Mouse (Mus musculus) naive thymus-derived CD4-positive, alpha-beta T cell, adult 2 months (primary cell): ENCODE data around the gene Adh1.

Experiments
- DNase-seq: peaks from one replicate; pipeline ENCODE4 v3.0.0-alpha.2; 2011; ENCODE audit warnings: low read depth

The Adh1 gene

DNA sequence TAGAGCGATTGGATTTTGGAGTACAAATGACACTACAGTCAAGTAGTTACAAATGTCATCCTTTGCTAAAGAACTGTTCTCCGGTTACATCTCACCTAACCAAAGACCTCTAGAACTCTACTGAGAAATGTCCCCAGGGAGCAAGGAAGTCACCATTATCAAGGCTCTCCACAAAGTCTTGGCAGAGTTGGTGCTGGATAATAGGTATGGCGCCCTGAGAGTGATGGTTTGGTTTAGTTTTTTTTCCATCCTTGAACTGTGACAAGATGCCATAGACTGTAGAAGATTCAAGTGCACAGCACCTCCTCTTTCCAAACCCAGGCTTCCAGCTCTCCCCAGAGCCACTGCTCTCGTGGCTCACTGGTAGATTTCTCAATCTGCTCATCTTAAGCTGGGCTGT, 26.9 kb downstream of the Adh1 start:
- DNase-seq, result no peak

DNA sequence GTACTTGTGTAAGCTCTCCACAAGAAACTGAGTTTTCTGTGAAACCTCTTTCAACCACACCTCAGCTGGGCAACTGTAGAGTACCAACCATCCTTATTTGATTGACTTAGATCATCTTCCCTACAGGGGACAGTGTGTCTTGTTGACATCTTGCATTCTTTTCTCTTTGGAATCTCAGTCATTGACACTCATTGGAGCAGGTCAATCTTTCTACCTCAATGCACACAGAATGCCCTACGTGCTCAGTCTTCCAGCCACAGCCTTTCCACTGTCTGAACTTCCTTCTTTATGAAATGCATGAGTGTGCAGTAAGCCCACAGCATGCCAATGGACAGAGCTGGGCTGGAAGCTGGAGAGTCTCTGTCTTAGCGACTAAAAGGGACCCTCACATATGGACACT, 29.9 kb downstream of the Adh1 start:
- no peak for DNase-seq

DNA sequence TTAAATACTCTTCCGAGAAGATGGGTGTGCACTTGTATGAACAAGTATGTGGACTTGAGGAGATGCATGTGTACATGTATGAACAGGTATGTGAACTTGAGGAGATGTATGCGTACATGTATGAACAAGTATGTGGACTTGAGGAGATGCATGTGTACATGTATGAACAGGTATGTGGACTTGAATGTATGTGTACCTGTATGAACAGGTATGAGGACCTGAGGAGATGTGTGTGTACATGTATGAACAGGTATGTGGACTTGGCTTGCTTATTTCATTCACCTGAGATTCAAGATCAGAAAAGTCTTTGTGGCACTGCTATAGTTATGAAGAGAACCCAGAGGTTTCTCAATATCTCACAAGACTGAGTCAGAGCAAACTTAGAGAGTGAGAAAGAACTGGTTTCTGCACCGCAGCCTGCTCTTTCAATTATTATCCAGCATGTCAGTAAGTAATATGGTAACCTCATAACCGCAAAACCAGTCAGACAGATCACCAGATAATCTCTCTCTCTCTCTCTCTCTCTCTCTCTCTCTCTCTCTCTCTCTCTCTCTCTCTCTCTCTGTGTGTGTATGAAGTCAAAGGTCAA, 30.8 kb downstream of the Adh1 start:
- DNase-seq, result no peak

DNA sequence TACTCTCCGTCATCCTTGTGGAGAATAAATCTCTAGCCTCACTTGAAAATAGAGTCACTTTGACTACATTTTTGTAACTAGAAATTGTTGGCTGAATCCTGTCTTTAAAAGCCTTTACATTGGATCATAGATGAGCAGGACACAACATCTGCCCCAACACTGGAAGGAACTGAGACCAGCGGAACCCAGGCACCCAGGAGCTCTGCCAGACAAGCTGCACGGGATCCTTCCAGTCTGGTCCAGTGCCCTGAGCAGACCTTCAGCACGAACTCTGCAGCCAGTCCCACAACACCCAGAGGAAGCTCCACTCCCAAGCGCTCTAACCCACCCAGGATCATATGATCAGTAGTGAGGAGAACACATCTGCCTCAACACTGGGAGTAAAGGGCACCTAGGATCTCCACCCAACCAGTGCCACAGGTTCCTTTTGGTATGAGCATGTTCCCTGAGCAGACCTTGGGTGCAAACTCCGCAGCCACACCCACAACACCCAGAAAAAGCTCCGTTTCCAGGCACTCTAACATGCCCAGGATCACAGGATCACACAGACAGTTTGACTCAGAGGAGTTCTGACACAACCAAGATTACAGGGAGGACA, 32.6 kb downstream of the Adh1 start:
- no peak for DNase-seq

DNA sequence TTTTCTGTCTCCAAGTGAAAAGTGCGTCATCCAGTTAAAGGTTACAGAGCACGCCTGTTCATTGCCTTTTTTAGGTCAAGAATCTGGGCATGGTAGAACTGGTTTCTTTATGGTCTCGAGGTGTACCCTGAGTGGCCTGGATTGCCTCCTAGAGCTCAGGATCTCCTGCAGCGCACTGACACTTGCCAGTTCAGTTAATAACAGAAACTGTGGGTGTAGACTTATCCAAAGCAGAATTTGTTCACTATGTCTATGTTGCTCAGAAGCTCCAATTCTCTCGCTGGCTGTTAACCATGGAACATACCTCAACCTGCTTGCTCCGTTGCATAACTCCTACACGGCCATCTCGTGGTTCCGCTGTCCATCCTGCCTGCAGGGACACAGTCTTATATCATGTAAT, 39.3 kb downstream of the Adh1 start:
- no peak for DNase-seq

DNA sequence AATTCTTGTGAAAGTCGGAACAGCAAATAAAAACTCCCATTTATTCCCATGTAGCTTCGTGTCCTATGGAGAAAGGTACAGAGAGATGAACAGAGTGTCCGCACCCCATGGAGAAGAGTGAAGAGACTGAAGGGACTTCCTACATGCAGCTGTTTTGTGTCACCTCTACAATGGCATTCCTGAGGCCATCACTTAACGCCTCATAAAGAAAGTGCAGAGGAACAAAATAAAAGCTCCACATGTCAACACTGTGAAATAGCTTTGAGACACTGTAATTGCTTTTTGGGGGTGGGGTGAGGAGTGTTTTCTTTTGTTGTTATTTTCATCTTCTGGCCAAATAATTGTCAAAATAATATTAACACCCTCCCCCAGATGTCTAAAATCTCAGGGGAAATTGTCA, 41.9 kb downstream of the Adh1 start:
- no peak for DNase-seq

DNA sequence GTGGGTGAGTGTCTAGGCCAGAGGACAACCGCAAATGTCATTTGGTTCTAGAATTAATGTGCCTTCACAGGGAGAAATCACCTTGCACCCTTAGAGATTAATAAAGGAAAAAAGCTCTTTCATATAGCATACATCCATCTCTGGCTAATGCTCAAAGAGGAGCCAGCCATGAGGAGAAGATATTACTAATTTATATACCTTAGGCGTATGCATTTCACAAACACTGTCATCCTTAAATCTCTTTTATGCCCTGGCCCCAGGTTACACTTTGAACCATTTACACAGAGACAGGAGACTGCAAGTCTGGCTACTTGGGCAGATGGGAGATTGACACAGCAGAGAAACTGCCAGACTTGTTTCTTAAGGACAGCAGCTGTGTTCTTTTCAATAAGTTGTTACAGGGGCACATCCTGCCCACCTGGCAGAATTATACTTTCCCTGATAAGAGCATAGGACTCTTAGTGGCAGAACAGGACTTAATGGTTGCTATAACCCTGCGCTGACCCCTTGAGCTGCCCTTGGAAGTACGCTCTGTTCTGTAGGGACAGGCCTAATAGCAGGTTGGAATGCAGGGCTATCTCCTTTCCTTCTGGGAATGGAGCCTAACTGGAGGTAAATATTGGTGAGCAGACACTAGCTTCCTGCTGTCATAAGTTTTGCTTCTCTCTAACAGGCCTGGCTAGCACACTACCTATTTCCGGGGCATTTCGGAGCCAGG, 43.1 kb downstream of the Adh1 start:
- no peak for DNase-seq

DNA sequence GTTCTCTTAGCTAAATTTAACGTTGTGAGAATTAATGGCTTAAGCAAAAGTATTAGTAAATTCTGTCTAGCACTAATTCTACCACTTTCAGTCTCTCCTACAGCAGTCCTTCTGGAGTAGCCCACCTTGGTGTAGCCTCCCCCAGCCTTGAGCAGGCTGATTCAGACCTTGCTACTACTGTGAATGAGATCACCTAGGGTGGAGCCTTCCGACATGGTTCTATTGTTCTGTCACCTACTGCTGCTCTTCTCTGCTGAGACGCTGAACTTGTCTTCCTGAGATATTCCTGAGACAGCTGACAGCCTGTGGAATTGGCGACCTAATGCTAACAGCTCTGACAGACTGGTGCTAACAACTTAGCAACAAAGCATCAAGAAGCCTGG, 43.7 kb downstream of the Adh1 start:
- no peak for DNase-seq

DNA sequence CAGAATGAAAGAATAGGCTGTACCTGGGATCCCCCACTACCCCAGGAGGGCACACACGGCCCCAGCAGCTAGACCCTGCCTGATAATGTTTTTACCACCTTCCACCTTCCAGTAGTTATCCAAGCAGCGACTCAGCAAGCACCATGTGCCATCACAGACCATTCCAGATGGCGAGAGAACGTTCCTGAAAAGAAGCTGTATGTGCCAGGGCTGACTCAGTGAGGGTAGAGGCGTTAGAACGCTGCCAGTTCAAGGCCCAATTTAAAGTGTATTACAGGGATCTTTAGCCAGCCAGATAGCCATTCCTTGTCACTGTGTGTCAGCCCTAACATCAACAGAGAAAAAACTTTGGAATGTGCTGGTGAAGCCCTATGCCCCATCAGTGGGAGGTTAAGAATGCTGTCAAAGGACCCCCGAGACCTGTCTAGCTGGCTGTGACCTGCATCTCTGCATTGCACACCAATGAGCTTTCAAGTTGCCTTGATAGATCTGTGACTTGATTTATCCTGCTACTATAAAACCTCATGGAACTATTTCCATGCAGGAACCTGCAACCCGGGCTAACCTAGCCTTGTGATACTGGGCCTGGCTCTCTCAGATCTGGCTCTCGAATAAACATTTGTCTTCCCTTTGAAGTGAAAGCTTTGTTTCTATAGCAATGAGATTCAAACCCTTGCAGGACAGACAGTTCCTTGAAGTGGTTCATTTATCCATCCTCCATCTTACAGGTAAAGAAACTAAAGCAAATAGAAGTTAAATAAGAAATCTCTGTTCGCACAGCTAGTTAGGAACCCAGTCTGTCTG, 44.9 kb downstream of the Adh1 start:
- DNase-seq, result no peak

DNA sequence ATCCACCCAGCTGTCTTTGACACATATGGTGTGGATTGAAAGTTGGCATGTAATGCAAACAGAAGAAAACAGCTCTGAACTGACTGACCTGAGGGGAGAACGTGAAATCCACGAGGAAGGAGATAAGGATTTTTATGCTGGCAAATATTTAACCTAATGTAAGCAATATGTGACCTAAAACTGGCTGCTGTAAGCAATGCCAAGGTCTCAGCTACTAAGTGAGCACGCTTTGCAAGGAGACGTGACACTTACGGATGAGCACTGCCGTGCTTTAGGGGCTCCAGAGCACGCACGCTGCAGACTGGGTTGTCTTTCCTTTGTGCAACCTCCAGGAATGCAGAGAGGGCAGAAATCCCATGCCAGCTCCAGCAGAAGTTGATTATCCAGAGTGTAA, 45.5 kb downstream of the Adh1 start:
- DNase-seq, result no peak

DNA sequence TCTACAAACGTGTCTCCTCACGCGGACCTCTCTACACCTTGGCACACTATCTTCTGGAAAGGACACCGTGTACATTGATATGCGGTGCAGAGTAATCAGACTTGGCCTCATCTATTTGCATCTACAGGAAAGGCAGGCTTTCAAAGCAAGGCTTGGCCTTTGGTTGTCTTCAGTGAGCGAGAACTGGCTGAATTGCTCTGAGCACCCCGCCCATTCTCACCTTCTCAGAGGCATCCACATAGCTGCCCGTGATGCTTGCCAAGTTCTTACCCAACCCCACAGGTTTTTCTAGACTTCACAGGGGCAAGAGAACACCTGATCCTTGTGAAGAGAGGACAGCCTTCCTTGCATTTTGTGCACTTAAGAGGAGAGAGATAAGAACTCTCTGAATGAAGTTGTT, 49.1 kb downstream of the Adh1 start:
- no peak for DNase-seq

DNA sequence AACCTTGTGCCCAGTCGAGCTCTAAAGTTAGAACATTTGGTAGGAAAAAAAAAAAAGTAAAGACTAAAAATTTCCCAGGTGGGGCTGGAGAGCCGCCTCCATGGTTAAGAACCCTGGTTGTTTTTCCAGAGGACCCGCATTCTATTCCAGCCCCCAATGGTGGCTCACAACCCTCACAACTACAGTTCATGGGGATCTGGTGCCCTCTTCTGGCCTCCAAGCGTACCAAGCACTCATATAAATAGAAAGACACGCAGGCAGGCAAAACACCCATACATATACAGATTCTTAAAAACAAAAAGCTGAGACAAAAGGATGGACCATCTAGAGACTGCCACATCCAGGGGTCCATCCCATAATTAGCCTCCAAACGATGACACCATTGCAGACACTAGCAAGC, 50.2 kb downstream of the Adh1 start:
- peak; percentile 39 for DNase-seq

DNA sequence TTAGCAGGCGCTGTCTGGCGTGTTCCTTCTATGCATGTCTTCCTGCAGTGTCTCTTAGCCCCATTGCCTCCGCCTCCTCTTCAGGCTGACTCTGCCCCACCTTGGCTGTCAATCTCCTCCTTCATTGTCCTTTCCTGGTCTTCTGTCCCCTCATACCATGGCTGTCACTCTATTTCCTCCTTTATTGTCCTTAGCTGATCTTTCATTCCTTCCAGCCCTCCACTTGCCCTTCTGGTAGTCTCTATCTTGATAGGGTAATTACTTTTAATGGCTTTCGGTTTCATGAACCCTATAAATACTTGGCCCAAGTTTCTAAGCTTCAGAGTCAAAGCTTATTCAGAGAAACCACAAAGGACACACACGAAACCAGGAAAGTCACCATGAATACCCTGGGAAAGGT, 52.2 kb downstream of the Adh1 start, which contains the start of gene Adh6a:
Adh6a (plus strand) TSS at position 322 of the 400 bp plus-strand sequence.
- no peak for DNase-seq

DNA sequence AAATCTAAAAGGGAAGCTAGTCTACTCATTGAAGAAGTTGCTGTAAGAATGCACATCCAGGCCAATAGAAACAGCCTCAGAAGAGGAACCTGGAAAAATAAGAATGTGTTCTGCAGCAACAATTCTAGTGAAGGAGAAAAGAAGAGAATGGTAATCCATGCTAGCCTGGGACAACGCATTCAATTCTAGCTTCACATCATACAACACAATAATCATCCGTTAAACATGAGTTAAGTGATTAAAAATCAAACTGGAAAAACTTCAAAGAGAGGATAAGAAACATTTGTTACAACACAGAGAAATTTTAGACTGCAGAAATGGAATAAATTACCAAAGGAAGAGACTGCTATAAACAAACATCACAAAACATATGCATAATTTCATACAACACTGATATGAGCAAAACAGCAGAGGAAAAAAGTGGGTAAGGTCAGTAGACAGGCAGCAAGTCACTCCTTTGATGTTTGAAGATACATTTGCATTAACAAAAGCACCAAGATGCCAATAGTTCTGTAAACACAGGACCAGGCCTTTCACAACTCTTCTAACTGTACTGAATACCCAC, 56.2 kb downstream of the Adh1 start:
- no peak for DNase-seq

DNA sequence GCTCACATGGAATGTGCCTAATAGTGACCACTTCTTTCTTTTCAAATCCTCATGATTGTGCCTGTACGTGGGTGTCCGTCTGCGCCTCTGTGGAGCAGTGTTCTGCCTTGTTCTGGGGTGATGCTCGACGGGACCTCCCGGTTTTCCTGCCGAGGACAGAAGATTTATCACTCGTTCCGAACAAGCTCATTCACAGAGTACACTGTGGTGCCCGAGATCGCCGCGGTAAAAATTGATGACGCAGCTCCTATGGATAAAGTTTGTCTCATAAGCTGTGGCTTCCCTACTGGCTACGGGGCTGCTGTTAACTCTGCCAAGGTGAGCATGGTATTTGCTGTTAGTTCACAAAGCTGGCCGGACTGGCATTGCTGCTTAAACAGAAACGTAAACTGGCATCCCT, 64.2 kb downstream of the Adh1 start:
- no peak for DNase-seq

DNA sequence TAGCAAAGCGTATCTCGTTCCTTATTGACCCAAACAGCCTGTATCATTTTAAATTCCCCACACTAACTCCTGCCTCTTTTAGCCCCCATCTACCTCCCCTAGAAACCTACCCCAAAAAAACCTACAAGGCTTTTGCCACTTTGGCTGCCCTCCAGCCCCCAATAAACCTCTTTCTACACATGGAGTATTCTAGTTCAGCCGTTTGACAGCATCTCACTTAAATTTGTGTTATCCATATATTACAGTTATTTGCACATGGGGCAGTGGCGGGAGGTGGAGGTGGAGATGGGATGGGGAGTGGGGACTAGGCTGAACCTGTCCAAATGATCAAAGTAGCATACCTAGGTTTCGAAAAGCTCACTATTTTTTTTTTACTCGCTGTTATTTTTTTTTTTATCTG, 64.7 kb downstream of the Adh1 start:
- no peak for DNase-seq

DNA sequence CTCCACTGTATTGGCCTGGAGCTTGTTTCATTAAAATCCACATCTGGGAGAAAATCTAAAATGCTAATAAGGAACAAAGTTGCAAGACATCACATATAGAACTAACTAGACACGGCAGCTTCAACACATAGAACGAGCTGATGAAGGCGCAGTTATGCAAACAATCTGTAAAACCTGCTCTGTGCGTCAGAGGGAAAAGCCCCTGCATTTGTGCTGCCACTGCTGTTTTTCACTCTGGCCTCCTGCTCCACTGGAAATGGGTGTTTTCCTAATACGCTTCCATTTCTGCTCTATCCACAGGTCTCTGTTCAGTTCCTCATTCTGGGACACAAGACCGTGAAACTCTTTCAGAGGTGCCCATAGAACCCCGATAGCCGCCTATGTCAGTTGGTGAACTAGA, 73.1 kb downstream of the Adh1 start:
- no peak for DNase-seq

DNA sequence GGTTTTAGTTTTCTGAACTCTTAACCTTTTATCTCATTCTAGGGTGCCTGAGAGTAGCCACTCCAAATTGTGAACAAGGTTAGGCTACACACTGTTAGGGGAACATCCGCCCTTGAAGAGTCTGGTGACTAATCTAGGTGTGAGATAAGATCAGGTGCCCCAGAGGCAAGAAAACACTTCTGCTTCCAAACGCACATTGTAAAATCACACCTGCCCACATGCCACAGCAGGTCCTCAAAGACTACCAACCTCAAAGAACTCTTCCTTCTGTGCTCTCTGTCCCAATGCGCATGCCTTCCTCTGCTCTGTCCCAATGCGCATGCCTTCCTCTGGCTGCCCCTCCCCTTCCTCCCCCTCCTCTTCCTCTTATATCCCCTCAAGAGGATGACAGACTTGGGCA, 73.5 kb downstream of the Adh1 start:
- peak; percentile 13 for DNase-seq

DNA sequence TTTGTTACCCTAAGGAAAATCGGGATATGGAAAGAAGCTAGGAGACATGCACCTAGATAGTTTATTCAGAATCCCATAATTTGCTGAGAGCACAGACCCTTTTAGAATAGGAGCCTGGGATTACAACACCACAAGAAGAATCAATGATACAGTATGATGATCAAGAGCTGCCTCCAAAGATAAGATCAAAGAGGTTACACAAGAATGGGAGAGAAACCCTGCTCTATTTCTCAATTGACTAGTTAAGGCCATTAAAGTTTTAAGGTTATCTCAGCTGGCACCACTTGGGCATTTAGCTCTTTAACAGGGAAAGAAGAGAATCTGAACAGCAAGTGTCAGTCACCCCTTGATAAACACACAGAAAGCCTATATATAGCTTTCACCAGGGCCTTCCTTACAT, 74.8 kb downstream of the Adh1 start:
- DNase-seq, result no peak

DNA sequence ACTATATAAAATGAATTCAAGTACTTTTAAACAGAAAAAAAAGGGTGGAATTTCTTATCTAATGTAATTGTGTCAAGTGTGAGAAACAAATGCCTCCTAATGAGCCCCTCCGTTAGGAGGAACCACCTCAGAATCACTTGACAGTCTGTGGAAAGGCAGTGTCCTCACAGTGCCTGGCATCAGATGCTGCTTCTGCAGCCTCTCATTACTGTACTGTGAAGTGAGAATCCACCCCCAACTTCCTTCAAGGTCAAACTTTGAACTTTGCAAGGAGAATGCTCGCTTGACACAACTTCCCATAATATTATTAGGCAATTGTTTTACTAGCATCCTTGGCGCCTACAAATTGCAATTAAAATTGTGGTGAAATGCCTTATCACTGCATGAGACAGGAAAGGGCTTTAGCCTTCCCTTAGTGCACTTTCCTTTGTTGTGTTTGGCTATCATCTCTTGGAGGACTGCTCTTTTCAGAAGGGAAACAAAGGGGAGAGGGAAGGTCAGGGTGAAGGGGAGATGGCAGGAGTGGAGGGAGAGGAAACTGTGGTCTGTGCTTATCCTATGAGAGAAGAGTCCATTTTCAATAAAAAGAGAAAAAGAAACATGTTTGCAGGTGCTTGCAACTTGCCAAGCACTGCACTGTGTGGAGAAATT, 75.4 kb downstream of the Adh1 start:
- no peak for DNase-seq
